Mouse (Mus musculus) gastrocnemius, postnatal 36 days (tissue): Measurements from ENCODE around the gene Pp2d1. TPM values are rescaled to one million over a fixed set of nuclear protein-coding genes. Genes with fewer than 3 reads are reported as not detected.
"Not testable (repeated sequence)": the region's sequence is repeated elsewhere in the genome, so short reads cannot be mapped to it uniquely, and the experiment has no call there.

Experiments
- DNase-seq, 2 experiments: peaks; one replicate each; pipeline ENCODE4 v3.0.0; 2022
- intact Hi-C: fragments of 180-260 bp; cut with DNase I; formaldehyde crosslinking; loops from one replicate; pipeline ENCODE4 v1.15.1; 2025
- long read RNA-seq, 2 experiments: library from polyadenylated mRNA; stranded (forward); transcript quantifications; one replicate each; pipeline ENCODE4 v2.0.0; 2021
- total RNA-seq, 2 experiments: library from RNA; stranded (reverse); gene quantifications; 2 replicates each; pipeline ENCODE4 v1.2.3; 2021

Pp2d1 gene
- not detected for total RNA-seq
- long read RNA-seq, experiment 1: 0 reads
- long read RNA-seq, experiment 2: 0 reads

DNA sequence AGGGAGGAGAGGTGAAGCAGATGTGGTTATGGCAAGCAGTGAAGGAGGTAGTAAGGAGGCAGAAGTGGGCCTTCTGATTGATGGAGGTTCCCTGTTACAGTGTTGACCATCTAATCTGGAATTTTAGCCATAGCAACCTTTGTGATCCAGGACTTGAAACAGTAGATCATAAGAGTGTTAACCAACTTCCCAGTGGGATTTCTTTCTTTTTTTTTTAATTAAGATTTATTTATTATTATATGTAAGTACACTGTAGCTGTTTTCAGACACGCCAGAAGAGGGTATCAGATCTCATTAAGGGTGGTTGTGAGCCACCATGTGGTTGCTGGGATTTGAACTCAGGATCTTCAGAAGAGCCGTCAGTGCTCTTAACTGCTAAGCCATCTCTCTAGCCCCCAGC is at the start of gene Pp2d1:
Gene Pp2d1, minus strand, starts transcription at position 101 of the 400 bp plus-strand sequence.
- intact Hi-C loops, DNase-seq: not testable (repeated sequence)

- intact Hi-C loops: no loop called here
Observed at GRCm38 (mm10) chr17:53588097-53588855, 49.0 kb upstream of the Pp2d1 start.

DNA sequence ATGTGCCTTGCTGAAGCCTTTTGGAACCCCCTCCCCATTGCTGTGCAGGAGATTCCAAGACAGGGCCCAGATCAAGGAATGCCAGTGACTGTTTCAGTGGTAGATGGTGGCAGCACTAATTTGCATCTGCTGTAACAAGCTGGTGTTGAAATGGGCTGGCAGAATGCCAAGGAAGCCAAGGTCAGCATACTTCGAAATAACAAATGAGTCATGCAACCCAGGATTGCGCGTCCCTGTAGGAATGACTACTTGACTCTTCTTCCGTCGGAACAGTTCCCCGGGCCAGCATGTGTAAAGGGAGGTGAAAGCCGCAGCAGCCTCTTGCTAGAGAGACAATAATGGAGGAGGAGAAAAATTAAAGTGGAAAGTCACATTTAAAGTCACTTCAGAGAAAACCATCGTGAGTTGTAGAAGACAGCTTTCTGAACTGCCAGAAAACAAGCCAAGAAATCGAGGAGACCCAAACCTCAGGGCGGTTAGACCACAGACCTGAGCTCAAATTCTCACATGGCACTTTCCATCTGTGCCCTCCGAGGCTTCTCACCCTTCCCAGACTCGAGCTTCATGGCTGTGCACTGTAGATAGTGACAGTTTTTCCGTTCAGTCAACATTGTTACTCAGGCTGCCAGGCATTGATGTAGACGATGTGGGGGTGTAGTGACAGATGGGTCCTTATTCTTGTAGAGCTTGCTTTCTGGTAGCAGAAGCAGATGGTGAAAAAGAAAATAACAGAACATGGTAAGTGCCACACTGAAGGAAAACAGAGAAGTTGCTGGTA is 48.0 kb upstream of the Pp2d1 start:
- DNase-seq: peak; percentile 68 to 80
- intact Hi-C loops: no loop called here

More at GRCm38 (mm10) chr17:53588097-53588855, 49.0 kb upstream of the Pp2d1 start:
- DNase-seq: no peak

DNA sequence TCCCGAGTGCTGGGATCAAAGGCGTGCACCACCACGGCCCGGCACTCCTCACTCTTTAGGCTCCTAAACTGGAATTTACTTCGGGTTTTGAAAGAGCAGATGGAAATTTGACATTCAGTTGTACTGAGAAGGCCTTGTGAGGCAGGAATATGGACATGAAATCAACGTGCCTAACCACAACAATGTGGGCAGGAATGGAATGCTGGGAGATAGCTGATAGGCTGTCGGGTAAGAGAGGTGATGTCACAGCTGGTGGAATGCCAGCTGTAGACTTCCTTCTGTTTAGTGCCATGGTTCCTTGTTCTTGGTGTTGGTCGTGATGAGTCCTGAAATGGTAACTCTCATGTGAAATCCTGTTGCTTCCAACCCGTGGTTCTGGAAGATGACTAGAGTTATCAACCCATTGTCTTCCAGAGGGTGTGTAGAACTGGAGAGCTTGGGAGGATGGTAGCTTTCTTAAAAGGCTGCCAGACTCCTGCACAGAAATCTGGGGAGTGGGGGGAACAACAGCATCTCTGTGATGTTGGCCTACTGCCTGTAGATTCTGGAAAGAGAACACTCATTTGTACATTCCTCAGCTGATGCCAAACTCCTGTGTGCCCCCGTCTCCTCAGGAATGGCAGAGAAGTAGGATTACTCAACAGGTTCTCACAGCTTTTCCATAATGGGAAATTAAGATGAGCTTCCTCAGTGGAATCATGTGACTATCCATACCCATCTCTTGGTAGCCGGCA is 44.8 kb upstream of the Pp2d1 start:
- intact Hi-C loops: no loop called here
- no peak for DNase-seq

DNA sequence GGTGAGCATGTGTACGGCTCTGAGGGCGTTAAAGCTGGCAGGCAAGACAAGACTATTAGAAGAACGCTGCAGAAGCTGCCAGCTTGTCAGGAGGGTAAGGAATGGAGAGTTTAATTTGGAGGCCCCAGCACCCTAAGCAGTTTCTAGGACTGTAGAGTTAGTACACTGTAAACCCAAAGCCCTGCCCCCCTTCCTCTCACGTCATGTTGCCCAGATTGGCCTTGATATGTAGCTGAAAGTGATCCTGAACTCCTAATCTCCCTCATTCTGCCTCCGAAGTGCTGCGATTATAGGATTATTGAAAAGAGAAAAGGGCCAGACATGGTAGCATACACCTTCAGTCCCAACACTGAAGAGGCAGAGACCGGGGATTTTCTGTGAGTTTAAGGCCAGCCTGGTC is 43.6 kb upstream of the Pp2d1 start:
- intact Hi-C loops: no loop called here
- DNase-seq: no peak

DNA sequence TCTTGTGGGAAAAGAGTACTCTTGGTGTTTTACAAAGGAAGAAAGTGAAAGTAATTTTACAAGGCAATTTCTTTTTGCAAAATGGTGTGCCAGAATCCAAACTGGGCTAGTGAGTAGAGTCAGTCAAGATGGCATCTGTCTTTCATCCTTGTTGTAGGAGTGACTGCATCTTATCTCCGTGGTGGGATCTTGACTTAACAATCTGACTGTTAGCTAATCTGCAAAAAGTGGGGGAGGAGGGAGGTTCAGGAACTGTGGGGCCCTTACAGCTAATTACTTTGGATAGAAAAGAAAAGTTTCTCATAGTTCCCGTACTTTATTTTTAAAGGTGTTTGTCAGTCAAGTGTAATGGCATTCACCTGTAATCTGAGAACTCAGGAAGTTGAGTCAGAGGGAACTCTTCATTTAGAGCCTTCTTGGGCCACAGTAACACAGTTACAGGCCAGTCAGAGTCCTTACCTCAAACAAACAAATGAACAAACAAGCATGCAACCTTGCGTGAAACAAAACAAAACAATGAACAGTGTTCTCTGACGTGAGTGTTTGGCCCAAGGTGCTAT is 42.9 kb upstream of the Pp2d1 start:
- no peak for DNase-seq
- intact Hi-C loops: no loop called here

GRCm38 (mm10) chr17:53580237-53580636 is 41.0 kb upstream of the Pp2d1 start:
- no peak for DNase-seq
- intact Hi-C loops: no loop called here

DNA sequence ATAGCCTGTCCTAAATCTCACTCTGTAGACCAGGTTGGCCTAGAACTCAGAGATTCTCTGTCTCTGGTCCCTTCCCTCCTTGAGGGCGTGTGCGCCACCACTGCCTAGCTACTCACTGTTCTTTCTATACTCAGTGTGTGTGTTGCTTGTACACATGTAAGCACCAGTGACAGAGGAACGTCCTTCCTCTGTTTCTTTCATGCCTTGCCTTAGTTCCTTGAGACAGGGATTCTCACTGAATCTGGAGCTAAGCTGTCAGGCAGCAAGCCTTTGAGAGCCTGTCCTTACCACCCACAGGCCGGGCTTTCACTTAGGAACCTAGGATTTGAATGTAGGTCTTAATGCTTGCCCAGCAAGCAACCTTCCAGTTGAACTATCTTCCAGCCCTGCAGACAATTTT is 40.4 kb upstream of the Pp2d1 start:
- intact Hi-C loops: no loop called here
- no peak for DNase-seq

DNA sequence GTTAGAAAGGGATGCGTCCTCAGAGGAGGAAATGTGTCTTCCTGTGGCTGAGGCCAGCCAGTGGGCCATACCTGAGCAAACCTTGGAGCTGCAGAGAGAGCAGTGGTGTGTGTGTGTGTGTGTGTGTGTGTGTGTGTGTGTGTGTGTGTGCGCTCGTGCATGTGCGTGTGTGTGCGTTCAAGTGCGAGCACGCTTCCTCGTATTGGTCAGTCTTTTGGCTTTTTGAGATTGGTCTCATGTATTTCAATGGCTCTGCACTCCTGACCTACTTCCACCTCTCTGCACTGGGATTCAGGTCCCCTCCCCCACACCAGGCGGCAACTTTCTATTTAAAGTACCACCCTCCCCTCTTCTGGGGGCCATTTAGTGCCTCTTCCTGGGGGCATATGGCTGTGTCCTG is 39.5 kb upstream of the Pp2d1 start:
- no peak for DNase-seq
- intact Hi-C loops: no loop called here

GRCm38 (mm10) chr17:53578249-53578648 is 39.0 kb upstream of the Pp2d1 start:
- no peak for DNase-seq
- intact Hi-C loops: no loop called here

DNA sequence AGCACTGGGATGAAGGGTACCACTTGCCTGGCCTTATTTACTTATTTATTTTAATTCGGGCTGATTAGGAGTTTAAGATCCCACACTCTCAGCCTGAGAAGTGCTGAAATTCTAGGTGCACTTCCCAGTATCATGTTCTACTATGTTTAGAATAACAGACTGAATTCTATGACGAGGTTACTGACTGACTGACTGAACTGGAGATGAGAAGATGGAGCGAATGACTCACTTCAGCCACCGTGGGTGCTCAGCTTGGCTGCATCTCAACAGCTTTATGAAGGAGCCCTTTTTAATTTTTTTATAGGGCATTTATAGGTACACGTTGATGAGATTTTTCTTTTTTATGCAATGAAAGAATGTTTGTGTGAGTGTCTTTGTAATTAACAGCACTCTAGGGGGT is 38.5 kb upstream of the Pp2d1 start:
- intact Hi-C loops: no loop called here
- no peak for DNase-seq

- intact Hi-C loops: no loop called here
Observed at GRCm38 (mm10) chr17:53577151-53577550, 37.9 kb upstream of the Pp2d1 start.

GRCm38 (mm10) chr17:53573019-53573556 is 33.8 kb upstream of the Pp2d1 start:
- intact Hi-C loops: no loop called here
- no peak for DNase-seq

More at GRCm38 (mm10) chr17:53577151-53577550, 37.9 kb upstream of the Pp2d1 start:
- DNase-seq: no peak

DNA sequence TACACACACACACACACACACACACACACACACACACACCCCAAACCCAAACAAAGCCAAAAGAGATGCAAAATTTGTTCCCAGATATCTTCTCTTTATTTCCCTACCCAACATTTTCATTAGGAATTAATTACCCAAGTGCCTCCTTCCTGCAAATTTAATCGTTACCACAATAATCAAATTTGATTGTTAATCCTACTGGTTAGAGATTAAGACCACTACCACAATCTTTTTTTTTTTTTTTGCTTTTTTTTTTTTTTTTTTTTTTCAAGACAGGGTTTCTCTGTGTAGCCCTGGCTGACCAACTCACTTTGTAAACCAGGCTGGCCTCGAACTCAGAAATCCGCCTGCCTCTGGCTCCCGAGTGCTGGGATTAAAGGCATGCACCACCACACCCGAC is 31.7 kb upstream of the Pp2d1 start:
- DNase-seq, intact Hi-C loops: not testable (repeated sequence)

DNA sequence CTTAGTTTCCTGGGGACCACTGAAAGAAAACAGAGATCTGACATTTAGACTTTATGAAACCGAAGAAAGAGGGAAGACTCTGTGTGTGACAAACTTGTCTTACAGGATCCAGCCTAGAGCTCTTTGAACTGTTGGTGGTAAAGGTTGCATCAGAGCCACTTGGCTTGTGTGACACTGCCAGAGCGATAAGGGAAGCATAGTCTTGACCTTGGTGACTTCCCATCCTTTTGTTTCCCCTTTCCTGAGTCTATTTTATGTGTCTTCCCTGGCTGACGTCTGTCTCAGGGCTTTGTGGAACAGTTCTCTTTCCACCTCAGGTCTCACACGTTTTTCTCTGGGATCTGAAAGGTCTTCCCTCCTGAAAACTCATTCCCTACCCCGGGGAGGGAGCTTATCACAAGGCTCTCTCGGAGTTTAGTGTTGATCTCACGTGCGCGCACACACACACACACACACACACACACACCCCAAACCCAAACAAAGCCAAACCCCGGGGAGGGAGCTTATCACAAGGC is 31.2 kb upstream of the Pp2d1 start:
- intact Hi-C loops: no loop called here
- DNase-seq: no peak

DNA sequence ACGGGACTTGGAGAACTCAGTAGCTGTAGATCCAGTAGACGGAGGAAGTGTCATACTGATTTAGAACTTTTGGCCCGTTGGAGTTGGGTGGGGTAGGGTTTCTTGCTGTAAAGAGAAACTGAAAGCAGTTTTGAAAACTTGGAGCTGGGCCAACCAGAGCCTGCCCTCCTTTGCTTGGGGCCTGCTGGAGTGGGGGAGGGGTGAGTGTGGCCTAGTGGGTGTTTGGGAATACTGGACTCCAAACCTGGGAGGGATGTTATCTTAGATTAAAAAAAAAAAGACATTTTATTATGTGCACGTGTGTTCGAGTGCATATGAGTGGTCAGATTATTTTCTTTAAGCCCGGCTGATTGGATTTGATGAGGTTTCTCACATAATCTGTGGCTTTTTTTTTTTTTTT is 30.6 kb upstream of the Pp2d1 start:
- intact Hi-C loops: loop anchor here (5.0 kb wide), 3 partner anchors 32 to 77 kb away; no protein-coding TSS in a partner anchor

DNA sequence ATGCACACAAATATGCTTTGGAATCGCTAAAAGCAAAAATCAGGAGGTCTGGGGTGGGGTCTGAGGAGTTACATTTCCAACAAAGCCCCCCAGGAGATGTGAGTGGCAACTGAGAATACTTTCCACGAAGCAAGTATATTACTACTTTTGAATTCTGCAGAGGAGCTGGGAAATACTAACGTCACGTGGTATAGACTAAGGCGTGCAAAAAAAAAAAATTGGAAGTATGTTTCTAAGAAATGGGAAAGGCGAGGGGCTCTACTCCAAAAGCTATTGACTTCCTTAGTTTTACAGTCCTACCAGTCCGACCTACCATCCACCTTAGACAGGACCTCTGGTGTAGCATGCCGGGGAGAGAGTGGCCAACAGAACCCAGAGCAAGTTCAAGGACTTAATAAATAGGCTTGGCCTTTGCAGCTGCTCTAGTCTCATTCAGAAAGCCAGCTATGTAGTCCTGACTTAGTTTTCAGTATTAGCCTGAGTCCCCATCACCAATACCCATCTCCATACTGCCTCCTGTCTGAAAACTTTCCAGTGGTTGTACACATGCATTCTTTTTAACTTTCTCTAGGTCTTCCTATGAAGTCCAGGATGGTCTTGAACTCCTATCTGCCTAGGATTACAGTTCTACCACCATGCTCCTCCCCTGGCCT is 29.6 kb upstream of the Pp2d1 start:
- DNase-seq: no peak
- intact Hi-C loops: loop anchor here (5.0 kb wide), 3 partner anchors 33 to 78 kb away; no protein-coding TSS in a partner anchor

More for the DNA sequence above, 30.6 kb upstream of the Pp2d1 start:
- DNase-seq: peak; percentile 38 to 68

DNA sequence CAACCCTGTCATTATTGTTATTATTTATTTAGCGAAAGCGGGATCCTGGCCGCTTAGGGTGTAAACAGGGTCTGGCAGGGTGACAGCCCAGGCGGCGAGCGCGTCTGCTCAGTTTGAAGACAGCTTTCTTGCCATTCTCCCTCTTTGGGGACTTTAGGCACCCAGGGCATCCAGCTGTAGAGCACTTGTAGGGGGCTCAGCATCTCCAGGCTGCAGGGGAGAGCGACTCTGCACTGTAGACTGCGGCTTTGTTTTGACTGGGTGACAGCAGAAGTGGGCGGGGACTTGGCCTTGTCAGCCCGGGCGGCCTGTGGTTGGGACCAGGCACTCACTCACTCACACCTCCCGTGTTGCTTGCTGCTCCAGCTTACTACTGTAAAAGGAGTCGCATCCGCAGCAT is 28.9 kb upstream of the Pp2d1 start:
- intact Hi-C loops: loop anchor here (5.0 kb wide), 3 partner anchors 34 to 79 kb away; no protein-coding TSS in a partner anchor
- peak; percentile 70 to 75 for DNase-seq

DNA sequence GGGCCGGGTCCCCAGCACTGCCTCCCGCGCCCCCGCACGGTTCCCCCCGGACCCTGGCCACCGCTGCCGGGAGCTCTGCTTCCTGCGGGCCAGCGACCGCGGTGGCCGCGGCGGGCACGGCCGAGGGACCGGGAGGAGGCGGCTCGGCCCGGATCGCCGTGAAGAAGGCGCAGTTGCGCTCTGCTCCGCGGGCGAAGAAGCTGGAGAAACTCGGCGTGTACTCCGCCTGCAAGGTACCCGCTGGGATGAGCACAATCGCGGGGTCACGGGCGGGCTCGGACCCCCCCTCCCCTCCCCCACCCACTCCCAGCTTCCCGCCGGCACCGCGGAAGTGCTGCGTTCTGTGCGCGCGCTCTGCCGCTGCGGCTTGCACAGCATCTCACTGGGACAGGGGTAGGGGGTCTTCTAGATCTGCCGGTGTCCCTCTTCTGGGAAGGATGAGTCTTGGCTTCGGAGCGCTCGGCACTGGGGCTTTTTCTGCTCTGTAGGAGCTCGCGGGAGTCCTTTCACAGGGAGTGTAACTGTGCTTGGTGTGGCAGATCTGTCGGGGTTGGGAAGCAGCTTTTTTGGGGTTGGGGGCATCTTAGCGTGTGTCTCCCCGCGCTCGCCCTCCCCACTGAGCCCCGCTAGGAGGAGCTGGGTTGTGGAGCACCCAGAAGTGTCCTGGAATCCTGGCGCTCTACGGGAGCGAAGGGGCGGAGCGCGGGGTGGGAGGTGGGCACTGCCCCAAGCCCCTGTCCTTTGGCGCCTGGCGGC is 28.3 kb upstream of the Pp2d1 start:
- intact Hi-C loops: loop anchor here (5.0 kb wide), 3 partner anchors 35 to 80 kb away; no protein-coding TSS in a partner anchor
- peak; percentile 13 to 68 for DNase-seq
